9 mouse cellular contexts compared by ENCODE assay signal in genomic region chr17:51534270-51534669, GRCm38 (mm10).
DNase-seq lines count a peak whose midpoint lies in the region; ATAC-seq and TF ChIP-seq lines count a peak whose summit lies in the region.
"Had no signal": no experiment of that assay in that cellular context is flagged by ENCODE, and none has a peak within 500 bp of the region (broad histone marks: within the 10 kb centered on the region; RNA-seq: fewer than 3 reads in every experiment).

No protein-coding gene starts in this region.

- H3K4me1 ChIP-seq in intestine, embryonic 14.5 days (replicated peaks; ENCODE audit: control insufficient read depth, insufficient read depth, low read length): no peaks in the 10 kb centered on the region
- no peaks in the 10 kb centered on the region for H3K4me1 ChIP-seq in intestine, postnatal 0 days (replicated peaks; ENCODE audit: control insufficient read depth, insufficient read depth, low read length)
- H3K4me1 ChIP-seq in embryonic facial prominence, embryonic 11.5 days (ENCODE audit: control insufficient read depth, insufficient read depth, low read length): peaks cover 4% of the 10 kb centered on the region
- H3K4me1 ChIP-seq in midbrain, postnatal 0 days (ENCODE audit: insufficient read depth, low read length): no peaks in the 10 kb centered on the region

- no peak for ATAC-seq in intestine, embryonic 14.5 days (replicated peaks; ENCODE audit: low FRiP score, low TSS enrichment, low read depth)
- ATAC-seq in intestine, postnatal 0 days: no peak
- ATAC-seq in embryonic facial prominence, embryonic 11.5 days (replicated peaks; ENCODE audit: insufficient number of reproducible peaks, low FRiP score, low TSS enrichment, low read depth): peak; percentile 87
- ATAC-seq in midbrain, postnatal 0 days (ENCODE audit: low FRiP score): no peak
- ATAC-seq: Patski had no signal

- no peaks in the 10 kb centered on the region for H3K36me3 ChIP-seq in intestine, embryonic 14.5 days (ENCODE audit: control insufficient read depth, insufficient read depth, low read length)
- H3K36me3 ChIP-seq in intestine, postnatal 0 days (ENCODE audit: control insufficient read depth, insufficient read depth): no peaks in the 10 kb centered on the region
- no peaks in the 10 kb centered on the region for H3K36me3 ChIP-seq in embryonic facial prominence, embryonic 11.5 days (replicated peaks; ENCODE audit: control insufficient read depth, insufficient read depth, low read depth, low read length)
- no peaks in the 10 kb centered on the region for H3K36me3 ChIP-seq in midbrain, postnatal 0 days (ENCODE audit: insufficient read depth, low read length)

- WGBS in intestine, embryonic 14.5 days: 35% methylated on average over 14 of the region's 14 CpGs
- 38% methylated on average over 14 of the region's 14 CpGs for WGBS in intestine, postnatal 0 days
- 12% methylated on average over 14 of the region's 14 CpGs for WGBS in embryonic facial prominence, embryonic 11.5 days
- WGBS in midbrain, postnatal 0 days: 19% methylated on average over 14 of the region's 14 CpGs

- H3K9me3 ChIP-seq in intestine, embryonic 14.5 days (ENCODE audit: control insufficient read depth, low read length): no peaks in the 10 kb centered on the region
- H3K9me3 ChIP-seq in intestine, postnatal 0 days (ENCODE audit: control insufficient read depth): no peaks in the 10 kb centered on the region
- H3K9me3 ChIP-seq in embryonic facial prominence, embryonic 11.5 days (replicated peaks; ENCODE audit: control insufficient read depth, low read length): no peaks in the 10 kb centered on the region
- no peaks in the 10 kb centered on the region for H3K9me3 ChIP-seq in midbrain, postnatal 0 days (ENCODE audit: low read length)

- DNase-seq in intestine, embryonic 14.5 days (ENCODE audit: low spot score): no peak
- peak; percentile 54 for DNase-seq in embryonic facial prominence, embryonic 11.5 days (ENCODE audit: low spot score)
- DNase-seq in gastrocnemius, postnatal 25 days: peak; percentile 32
- DNase-seq in midbrain, postnatal 0 days (ENCODE audit: low spot score): no peak
- DNase-seq in spleen, adult 18-20 months: no peak
- no peak for DNase-seq in urinary bladder, postnatal 10 days (ENCODE audit: low spot score)
- DNase-seq in c-Kit-positive CD71-positive TER-119-positive erythroid progenitor cells, embryonic 14.5 days (ENCODE audit: low spot score): no peak

- no peak overlapping the region for H3K4me3 ChIP-seq in intestine, embryonic 14.5 days (ENCODE audit: low read depth, low read length)
- H3K4me3 ChIP-seq in intestine, postnatal 0 days (ENCODE audit: low read depth, low read length): no peak overlapping the region
- no peak overlapping the region for H3K4me3 ChIP-seq in embryonic facial prominence, embryonic 11.5 days (ENCODE audit: low read depth, low read length)
- peak overlapping the region; percentile 28 for H3K4me3 ChIP-seq in midbrain, postnatal 0 days (ENCODE audit: low read depth, low read length)

- no peaks in the 10 kb centered on the region for H3K27me3 ChIP-seq in intestine, embryonic 14.5 days (replicated peaks; ENCODE audit: control insufficient read depth, insufficient read depth, low read length)
- no peaks in the 10 kb centered on the region for H3K27me3 ChIP-seq in intestine, postnatal 0 days (replicated peaks; ENCODE audit: control insufficient read depth, insufficient read depth, low read length)
- H3K27me3 ChIP-seq in embryonic facial prominence, embryonic 11.5 days (ENCODE audit: control insufficient read depth, insufficient read depth, low read length): no peaks in the 10 kb centered on the region; the same call in 1 of the 2 replicates
- H3K27me3 ChIP-seq in midbrain, postnatal 0 days (ENCODE audit: insufficient read depth, low read length): no peaks in the 10 kb centered on the region

- TF ChIP-seq CTCF in intestine, postnatal 0 days (IDR thresholded peaks at IDR 0.05; ENCODE audit: low read depth): no peak
- TF ChIP-seq CTCF in midbrain, postnatal 0 days (IDR thresholded peaks at IDR 0.05): no peak

- no peak overlapping the region for H3K9ac ChIP-seq in intestine, embryonic 14.5 days (ENCODE audit: low read length)
- no peak overlapping the region for H3K9ac ChIP-seq in intestine, postnatal 0 days (ENCODE audit: low read depth, low read length)
- H3K9ac ChIP-seq in embryonic facial prominence, embryonic 11.5 days (replicated peaks; ENCODE audit: low read length): no peak overlapping the region
- H3K9ac ChIP-seq in midbrain, postnatal 0 days (replicated peaks; ENCODE audit: low read length, poor library complexity, severe bottlenecking): peak overlapping the region; percentile 51

- H3K27ac ChIP-seq in intestine, embryonic 14.5 days (ENCODE audit: low read depth): no peak overlapping the region
- H3K27ac ChIP-seq in intestine, postnatal 0 days (ENCODE audit: low read depth, low read length): no peak overlapping the region
- no peak overlapping the region for H3K27ac ChIP-seq in embryonic facial prominence, embryonic 11.5 days (replicated peaks; ENCODE audit: low read depth, low read length)
- H3K27ac ChIP-seq in midbrain, postnatal 0 days (ENCODE audit: low read depth, low read length): no peak overlapping the region

- peak overlapping the region; percentile 31; the same call in 1 of the 2 replicates for H3K4me2 ChIP-seq in intestine, embryonic 14.5 days (ENCODE audit: low read length)
- H3K4me2 ChIP-seq in intestine, postnatal 0 days (replicated peaks; ENCODE audit: low read depth): no peak overlapping the region
- H3K4me2 ChIP-seq in embryonic facial prominence, embryonic 11.5 days (ENCODE audit: low read depth, low read length): peak overlapping the region; percentile 32
- peak overlapping the region; percentile 54 for H3K4me2 ChIP-seq in midbrain, postnatal 0 days (ENCODE audit: low read depth, low read length, poor library complexity, severe bottlenecking)

Comparison
In these comparisons a context has a peak if more than half of its experiments do, and no peak if none do; other contexts are left out.
1. DNase-seq: peak in embryonic facial prominence, embryonic 11.5 days (single experiment) and gastrocnemius, postnatal 25 days (single experiment); none in intestine, embryonic 14.5 days (single experiment), midbrain, postnatal 0 days (single experiment), spleen, adult 18-20 months (0 of 2), urinary bladder, postnatal 10 days (single experiment) and c-Kit-positive CD71-positive TER-119-positive erythroid progenitor cells, embryonic 14.5 days (single experiment).